Mouse (Mus musculus) heart, postnatal 0 days (tissue): Measurements from ENCODE around the gene Rbfox3. TPM values are rescaled to one million over a fixed set of nuclear protein-coding genes. Genes with fewer than 3 reads are reported as not detected.
A peak's percentile ranks its signal among the peaks of the same experiment; 100 is the strongest.

Experiments
- ATAC-seq: fragments of 200-750 bp; cut with Nextera tagmentation; 2 replicates; pipeline ENCODE4 v1.8.0; 2017; ENCODE audit warnings: low read depth, moderate number of reproducible peaks, moderate library complexity; ENCODE audit not compliant: insufficient read depth
- DNase-seq: peaks from one replicate; pipeline ENCODE4 v3.0.0-alpha.2; 2016; ENCODE audit warnings: low spot score
- H3K27ac ChIP-seq: fragments of 300-500 bp; sonication (generic); 2 replicates; pipeline ENCODE4 v1.5.1; 2014; ENCODE audit warnings: low read depth, mild to moderate bottlenecking
- H3K27me3 ChIP-seq: fragments of 300-500 bp; sonication (generic); 2 replicates; pipeline ENCODE4 v1.6.1; 2014; ENCODE audit warnings: low read length, mixed read lengths; ENCODE audit not compliant: control insufficient read depth, insufficient read depth
- H3K36me3 ChIP-seq: fragments of 300-500 bp; sonication (generic); replicated peaks from 2 replicates; pipeline ENCODE4 v1.6.1; 2014; ENCODE audit warnings: low read length, mixed read lengths; ENCODE audit not compliant: control insufficient read depth, insufficient read depth
- H3K4me1 ChIP-seq: fragments of 300-500 bp; sonication (generic); 2 replicates; pipeline ENCODE4 v1.6.1; 2014; ENCODE audit warnings: antibody characterized with exemption; ENCODE audit not compliant: control insufficient read depth, insufficient read depth
- H3K4me2 ChIP-seq: fragments of 300-500 bp; sonication (generic); 2 replicates; pipeline ENCODE4 v1.6.1; 2014; ENCODE audit warnings: low read depth, mild to moderate bottlenecking, low read length, moderate library complexity
- H3K4me3 ChIP-seq: fragments of 300-500 bp; sonication (generic); 2 replicates; pipeline ENCODE4 v1.5.1; 2014; ENCODE audit warnings: low read depth, low read length
- H3K9ac ChIP-seq: fragments of 300-500 bp; sonication (generic); replicated peaks from 2 replicates; pipeline ENCODE4 v1.6.1; 2014; ENCODE audit warnings: low read depth, low read length, mixed read lengths
- H3K9me3 ChIP-seq: fragments of 300-500 bp; sonication (generic); replicated peaks from 2 replicates; pipeline ENCODE4 v1.6.1; 2016; ENCODE audit warnings: low read length; ENCODE audit not compliant: control insufficient read depth
- CTCF ChIP-seq: IDR thresholded peaks from 2 replicates; pipeline ENCODE4 v1.5.1; 2016; ENCODE audit warnings: antibody characterized with exemption, control low read depth, low read depth
- EP300 ChIP-seq: IDR thresholded peaks from 2 replicates; pipeline ENCODE4 v1.6.1; 2016; ENCODE audit warnings: antibody characterized with exemption, low read depth
- WGBS: fragments of 180-500 bp; shearing (Covaris S2); extraction: QIAGEN DNeasy Blood & Tissue Kit; methylation state at CpG from one replicate; pipeline ENCODE4 v1.1.7; 2014; 5-methylcytosine and 5-hydroxymethylcytosine counted together
- polyA plus RNA-seq: library from polyadenylated mRNA; unstranded; fragments of >200 nt; fragmentation: Nextera tagmentation; extraction: Ambion mirVana; gene quantifications from 2 replicates; pipeline ENCODE4 v1.2.1, GENCODE M21; 2015
- total RNA-seq: library from RNA; depleted of rRNA; stranded (reverse); fragments of >200 nt; gene quantifications from 2 replicates; pipeline ENCODE4 v1.2.3, GENCODE M21; 2014; ENCODE audit warnings: low replicate concordance

Rbfox3 gene
- total and polyA plus RNA-seq, 2 experiments from 2014 or later = 0.08 to 1.2 TPM

- no peaks in the 10 kb centered on the region for H3K4me1 ChIP-seq
- no peak overlapping the region for H3K4me3 ChIP-seq
- H3K27me3 ChIP-seq = no peaks in the 10 kb centered on the region
- no peak overlapping the region for H3K9ac ChIP-seq
- ATAC-seq (no peak), DNase-seq (no peak)
- 88% methylated on average over 11 of the region's 11 CpGs for WGBS
- H3K36me3 ChIP-seq = no peaks in the 10 kb centered on the region
- no peak overlapping the region for H3K4me2 ChIP-seq
- TF ChIP-seq CTCF (no peak), EP300 (no peak)
- no peaks in the 10 kb centered on the region for H3K9me3 ChIP-seq
- H3K27ac ChIP-seq = no peak overlapping the region
Observed at GRCm38 (mm10) chr11:118886269-118886965, 25.0 kb downstream of the Rbfox3 start.

GRCm38 (mm10) chr11:118885604-118886003 is 25.8 kb downstream of the Rbfox3 start:
- H3K27me3 ChIP-seq = no peaks in the 10 kb centered on the region
- H3K36me3 ChIP-seq = no peaks in the 10 kb centered on the region
- WGBS = 72% methylated on average over 8 of the region's 8 CpGs
- TF ChIP-seq CTCF (no peak), EP300 (no peak)
- no peaks in the 10 kb centered on the region for H3K4me1 ChIP-seq
- no peak overlapping the region for H3K4me2 ChIP-seq
- no peak overlapping the region for H3K4me3 ChIP-seq
- DNase-seq = no peak
- no peak for ATAC-seq
- H3K9ac ChIP-seq = no peak overlapping the region
- H3K27ac ChIP-seq = no peak overlapping the region
- H3K9me3 ChIP-seq = no peaks in the 10 kb centered on the region

DNA sequence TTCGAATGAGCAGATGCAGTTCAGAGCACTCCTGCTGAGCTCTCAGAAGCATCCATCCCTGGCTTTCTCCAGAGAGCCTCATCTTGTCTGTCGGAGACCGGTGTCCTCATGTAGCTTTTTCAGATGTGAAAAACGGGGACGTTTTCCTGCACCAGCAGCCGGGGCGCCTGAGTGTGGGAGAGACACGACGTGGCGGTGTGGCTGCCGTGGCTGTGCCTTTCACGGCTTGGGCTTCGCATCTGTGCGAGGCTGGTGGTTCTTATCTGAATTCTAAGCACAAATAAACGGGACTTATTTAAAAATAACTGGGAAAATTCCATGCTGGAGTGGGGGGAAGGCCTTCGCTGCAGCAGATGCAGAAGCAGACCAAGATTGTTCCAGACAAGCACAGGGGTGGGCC is 26.3 kb downstream of the Rbfox3 start:
- TF ChIP-seq CTCF (no peak), EP300 (no peak)
- 77% methylated on average over 16 of the region's 16 CpGs for WGBS
- H3K9me3 ChIP-seq = no peaks in the 10 kb centered on the region
- no peak overlapping the region for H3K4me2 ChIP-seq
- no peaks in the 10 kb centered on the region for H3K27me3 ChIP-seq
- H3K27ac ChIP-seq = no peak overlapping the region
- no peak overlapping the region for H3K9ac ChIP-seq
- H3K4me1 ChIP-seq = no peaks in the 10 kb centered on the region
- no peaks in the 10 kb centered on the region for H3K36me3 ChIP-seq
- no peak for ATAC-seq
- no peak overlapping the region for H3K4me3 ChIP-seq
- DNase-seq = no peak

DNA sequence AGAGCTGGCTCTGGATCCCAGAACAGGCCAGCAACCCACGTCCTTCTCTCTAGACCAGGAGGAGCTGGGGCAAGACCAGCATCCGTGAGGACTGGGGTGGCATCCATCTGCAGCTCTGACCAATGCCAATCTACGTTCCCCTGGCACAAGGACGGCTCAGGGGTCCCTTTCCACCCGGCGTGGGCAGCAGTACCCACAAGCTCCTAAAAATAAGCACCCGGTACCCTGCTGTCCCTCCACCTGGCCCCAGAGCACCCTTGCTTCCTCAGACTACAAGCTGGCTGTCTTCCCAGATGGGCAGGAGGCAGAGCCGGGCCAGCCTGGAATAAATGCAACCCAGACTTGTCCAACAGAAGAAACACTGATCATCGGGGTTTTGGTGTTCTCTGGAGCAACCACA is 28.3 kb downstream of the Rbfox3 start:
- no peaks in the 10 kb centered on the region for H3K27me3 ChIP-seq
- TF ChIP-seq EP300 = no peak
- no peak for TF ChIP-seq CTCF
- no peak overlapping the region for H3K4me3 ChIP-seq
- H3K4me1 ChIP-seq = no peaks in the 10 kb centered on the region
- ATAC-seq = no peak
- no peak overlapping the region for H3K4me2 ChIP-seq
- H3K36me3 ChIP-seq = no peaks in the 10 kb centered on the region
- H3K27ac ChIP-seq = no peak overlapping the region
- H3K9ac ChIP-seq = no peak overlapping the region
- WGBS = 36% methylated on average over 9 of the region's 9 CpGs
- DNase-seq = peak; percentile 12
- H3K9me3 ChIP-seq = no peaks in the 10 kb centered on the region

- Histone ChIP-seq H3K27ac (no peak overlapping the region), H3K4me2 (no peak overlapping the region), H3K4me1 (no peaks in the 10 kb centered on the region), H3K36me3 (no peaks in the 10 kb centered on the region), H3K9ac (no peak overlapping the region), H3K9me3 (no peaks in the 10 kb centered on the region), H3K27me3 (no peaks in the 10 kb centered on the region), H3K4me3 (no peak overlapping the region)
- WGBS = 30% methylated on average over 11 of the region's 11 CpGs
- TF ChIP-seq EP300 (no peak), CTCF (no peak)
- DNase-seq = no peak
- ATAC-seq = no peak
Observed at GRCm38 (mm10) chr11:118881786-118882495, 29.5 kb downstream of the Rbfox3 start.
